Mouse (Mus musculus): ENCODE measurements around the gene Galntl5. TPM values are rescaled to one million over a fixed set of nuclear protein-coding genes. Genes with fewer than 3 reads are reported as not detected.

Galntl5 gene
- polyA plus RNA-seq (2015; fragmentation: Nextera tagmentation; extraction: Ambion mirVana) = not detected in 2 replicates

DNA sequence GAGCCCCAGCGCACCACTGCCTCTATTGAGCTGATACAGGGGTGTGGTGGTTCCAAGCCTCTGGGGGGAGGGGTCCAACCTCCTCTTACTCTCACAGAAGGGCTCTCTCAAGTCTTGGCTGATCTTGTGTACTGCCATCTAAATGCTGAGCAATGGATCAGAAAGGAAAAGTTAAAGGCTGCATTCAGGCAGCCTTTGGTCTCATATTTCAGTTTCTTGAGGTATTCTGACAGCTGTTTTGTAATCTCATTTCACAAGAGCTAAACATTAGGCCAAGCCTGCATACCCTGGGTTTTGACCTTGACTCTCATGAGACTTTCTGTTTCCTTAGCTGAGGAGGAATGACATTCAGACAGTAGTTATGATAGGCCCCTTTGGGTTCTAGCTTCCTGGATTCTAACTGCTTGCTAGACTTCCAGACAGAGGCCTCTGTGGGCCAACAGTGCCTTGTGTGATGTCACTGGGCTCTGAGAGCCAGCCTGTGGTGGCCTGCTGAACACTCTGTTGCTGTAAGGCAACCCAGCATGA is at the start of gene Galntl5:
Gene Galntl5 (plus strand): TSS at position 457 of the 528 bp plus-strand sequence.
- no peak within 1 kb of the TSS for H3K4me2 ChIP-seq (replicated peaks; ENCODE audit: low read depth)
- no peak for ATAC-seq (ENCODE audit: low FRiP score, low TSS enrichment)
- no peak for DNase-seq (ENCODE audit: low spot score)
- 83% methylated on average over 1 of the region's 1 CpGs for WGBS
- no peak within 1 kb of the TSS for H3K4me3 ChIP-seq (ENCODE audit: low read depth, low read length)
- H3K4me1 ChIP-seq (replicated peaks; ENCODE audit: control insufficient read depth, insufficient read depth) = no peaks in the 10 kb centered on the region
- no peaks in the 10 kb centered on the region for H3K9me3 ChIP-seq (ENCODE audit: control insufficient read depth, low read length)
- H3K36me3 ChIP-seq (ENCODE audit: control insufficient read depth, insufficient read depth, low read length) = no peaks in the 10 kb centered on the region
- H3K9ac ChIP-seq (ENCODE audit: low read length) = no peak within 1 kb of the TSS
- no peak within 1 kb of the TSS for H3K27ac ChIP-seq (replicated peaks)
- TF ChIP-seq CTCF (IDR thresholded peaks at IDR 0.05; ENCODE audit: low read depth) = no peak
- TF ChIP-seq EP300 (optimal IDR thresholded peaks at IDR 0.05) = no peak
- H3K27me3 ChIP-seq (ENCODE audit: control insufficient read depth, insufficient read depth, low read length) = no peaks in the 10 kb centered on the region

DNA sequence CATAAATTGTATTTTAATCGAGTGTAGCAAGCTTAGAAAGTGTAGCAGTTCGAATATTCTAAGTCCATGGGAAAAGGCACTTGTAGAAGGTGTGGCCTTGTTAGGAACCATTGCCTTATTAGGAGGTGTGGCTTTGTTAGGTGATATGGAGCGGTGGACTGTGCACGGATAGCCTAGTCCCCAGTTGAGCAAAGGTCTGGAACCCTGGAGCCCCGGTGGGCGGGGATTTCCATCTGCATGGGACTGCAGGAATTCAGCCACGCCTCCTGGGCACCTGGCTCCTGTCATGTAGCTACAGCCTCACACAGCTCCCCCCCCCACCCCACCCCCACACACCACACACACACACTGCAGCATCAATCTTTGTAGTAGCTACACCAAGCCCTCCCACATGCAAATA is 34.6 kb upstream of the Galntl5 start:
- no peak for TF ChIP-seq EP300 (optimal IDR thresholded peaks at IDR 0.05)
- no peak for DNase-seq (ENCODE audit: low spot score)
- Histone ChIP-seq H3K27me3 (ENCODE audit: control insufficient read depth, insufficient read depth, low read length) (no peaks in the 10 kb centered on the region), H3K4me3 (ENCODE audit: low read depth, low read length) (no peak overlapping the region), H3K36me3 (ENCODE audit: control insufficient read depth, insufficient read depth, low read length) (no peaks in the 10 kb centered on the region), H3K4me2 (replicated peaks; ENCODE audit: low read depth) (no peak overlapping the region), H3K9me3 (ENCODE audit: control insufficient read depth, low read length) (no peaks in the 10 kb centered on the region), H3K4me1 (replicated peaks; ENCODE audit: control insufficient read depth, insufficient read depth) (no peaks in the 10 kb centered on the region), H3K9ac (ENCODE audit: low read length) (no peak overlapping the region), H3K27ac (replicated peaks) (no peak overlapping the region)
- no peak for ATAC-seq (ENCODE audit: low FRiP score, low TSS enrichment)
- WGBS = 64% methylated on average over 7 of the region's 7 CpGs

DNA sequence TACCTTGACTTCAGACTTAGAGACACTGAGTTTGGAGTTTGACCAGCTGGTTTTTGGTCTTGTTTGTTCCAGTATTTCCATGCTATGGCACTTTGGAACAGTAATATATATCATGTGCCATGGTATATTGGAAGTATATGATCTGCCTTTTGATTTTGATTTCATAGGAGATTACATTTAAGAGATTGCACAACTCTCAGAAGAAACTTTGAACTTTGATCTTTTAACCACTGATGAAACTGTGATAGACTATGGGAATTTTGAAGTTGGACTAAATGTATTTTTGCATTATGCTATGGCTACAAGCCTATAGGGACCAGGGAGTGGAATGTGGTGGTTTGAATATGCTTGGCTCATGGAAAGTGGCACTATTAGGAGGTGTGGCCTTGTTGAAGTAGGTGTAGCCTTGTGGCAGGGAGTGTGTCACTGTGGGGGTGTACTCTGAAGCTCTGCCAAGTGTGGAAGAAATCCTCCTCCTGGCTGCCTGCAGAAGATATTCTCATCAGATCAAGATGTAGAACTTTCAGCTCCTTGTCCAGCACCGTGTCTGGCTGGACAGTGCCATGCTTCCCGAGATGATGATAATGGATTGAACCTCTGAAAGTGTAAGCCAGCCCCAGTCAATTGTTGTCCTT is 31.8 kb upstream of the Galntl5 start:
- WGBS = 77% methylated on average over 2 of the region's 2 CpGs
- ATAC-seq (ENCODE audit: low FRiP score, low TSS enrichment) = no peak
- Histone ChIP-seq H3K27ac (replicated peaks) (no peak overlapping the region), H3K4me2 (replicated peaks; ENCODE audit: low read depth) (no peak overlapping the region), H3K36me3 (ENCODE audit: control insufficient read depth, insufficient read depth, low read length) (no peaks in the 10 kb centered on the region), H3K9ac (ENCODE audit: low read length) (no peak overlapping the region), H3K9me3 (ENCODE audit: control insufficient read depth, low read length) (no peaks in the 10 kb centered on the region), H3K4me1 (replicated peaks; ENCODE audit: control insufficient read depth, insufficient read depth) (no peaks in the 10 kb centered on the region), H3K27me3 (ENCODE audit: control insufficient read depth, insufficient read depth, low read length) (no peaks in the 10 kb centered on the region), H3K4me3 (ENCODE audit: low read depth, low read length) (no peak overlapping the region)
- DNase-seq (ENCODE audit: low spot score) = no peak
- TF ChIP-seq EP300 (optimal IDR thresholded peaks at IDR 0.05) (no peak), CTCF (IDR thresholded peaks at IDR 0.05; ENCODE audit: low read depth) (no peak)

DNA sequence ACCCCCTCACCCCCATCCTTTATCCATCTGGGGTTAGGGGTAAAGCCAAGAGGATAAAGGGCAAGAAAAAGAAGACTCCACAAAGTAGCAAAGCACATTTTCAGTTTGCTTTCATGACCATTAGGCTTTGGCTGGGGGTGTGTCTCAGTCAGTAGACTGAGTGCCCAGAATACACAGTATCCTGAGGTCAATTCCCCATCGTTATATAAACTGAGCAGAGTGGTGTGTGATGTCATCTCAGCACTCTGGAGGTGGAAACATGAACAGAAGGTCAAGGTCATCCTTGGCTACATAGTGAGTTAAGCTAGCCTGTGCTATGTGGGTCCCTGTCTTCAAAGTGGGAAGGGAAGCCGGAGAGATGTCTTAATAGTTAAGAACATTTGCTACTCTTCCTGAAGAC is 27.8 kb upstream of the Galntl5 start:
- DNase-seq (ENCODE audit: low spot score) = no peak
- H3K27ac ChIP-seq (replicated peaks) = no peak overlapping the region

DNA sequence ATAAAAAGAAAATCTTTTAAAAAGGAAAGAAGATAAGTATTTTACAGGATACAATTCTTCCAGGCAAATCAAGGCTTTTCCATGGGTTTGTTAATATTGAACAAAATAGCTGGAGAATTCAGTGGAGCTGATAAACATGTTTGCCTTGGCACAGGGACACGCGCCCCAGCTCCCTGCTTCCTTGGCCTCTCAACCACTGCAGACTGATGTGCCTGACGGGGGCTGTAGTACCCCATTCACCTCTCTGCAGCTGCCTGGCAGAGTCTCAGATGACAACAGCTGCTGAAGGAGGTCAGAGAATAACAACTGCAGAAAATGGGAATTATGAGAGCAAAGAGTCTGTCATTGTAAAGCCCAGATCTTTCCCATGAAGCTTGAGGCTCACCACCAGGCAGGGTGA is 27.3 kb upstream of the Galntl5 start:
- Histone ChIP-seq H3K27ac (replicated peaks) (no peak overlapping the region), H3K9ac (ENCODE audit: low read length) (no peak overlapping the region), H3K9me3 (ENCODE audit: control insufficient read depth, low read length) (no peaks in the 10 kb centered on the region), H3K4me1 (replicated peaks; ENCODE audit: control insufficient read depth, insufficient read depth) (no peaks in the 10 kb centered on the region), H3K36me3 (ENCODE audit: control insufficient read depth, insufficient read depth, low read length) (no peaks in the 10 kb centered on the region), H3K27me3 (ENCODE audit: control insufficient read depth, insufficient read depth, low read length) (no peaks in the 10 kb centered on the region), H3K4me2 (replicated peaks; ENCODE audit: low read depth) (no peak overlapping the region), H3K4me3 (ENCODE audit: low read depth, low read length) (no peak overlapping the region)
- TF ChIP-seq CTCF (IDR thresholded peaks at IDR 0.05; ENCODE audit: low read depth) = no peak
- ATAC-seq (ENCODE audit: low FRiP score, low TSS enrichment) (no peak), DNase-seq (ENCODE audit: low spot score) (peak; percentile 34)
- WGBS = 44% methylated on average over 3 of the region's 3 CpGs

More for the DNA sequence above, 27.8 kb upstream of the Galntl5 start:
- H3K27me3 ChIP-seq (ENCODE audit: control insufficient read depth, insufficient read depth, low read length) = no peaks in the 10 kb centered on the region
- no peaks in the 10 kb centered on the region for H3K4me1 ChIP-seq (replicated peaks; ENCODE audit: control insufficient read depth, insufficient read depth)
- H3K9me3 ChIP-seq (ENCODE audit: control insufficient read depth, low read length) = no peaks in the 10 kb centered on the region
- no peak overlapping the region for H3K9ac ChIP-seq (ENCODE audit: low read length)
- no peak overlapping the region for H3K4me2 ChIP-seq (replicated peaks; ENCODE audit: low read depth)
- TF ChIP-seq EP300 (optimal IDR thresholded peaks at IDR 0.05) = no peak
- TF ChIP-seq CTCF (IDR thresholded peaks at IDR 0.05; ENCODE audit: low read depth) = no peak
- H3K36me3 ChIP-seq (ENCODE audit: control insufficient read depth, insufficient read depth, low read length) = no peaks in the 10 kb centered on the region
- WGBS = 76% methylated on average over 2 of the region's 2 CpGs
- H3K4me3 ChIP-seq (ENCODE audit: low read depth, low read length) = no peak overlapping the region
- no peak; the same call in 1 of the 2 replicates for ATAC-seq (ENCODE audit: low FRiP score, low TSS enrichment)

DNA sequence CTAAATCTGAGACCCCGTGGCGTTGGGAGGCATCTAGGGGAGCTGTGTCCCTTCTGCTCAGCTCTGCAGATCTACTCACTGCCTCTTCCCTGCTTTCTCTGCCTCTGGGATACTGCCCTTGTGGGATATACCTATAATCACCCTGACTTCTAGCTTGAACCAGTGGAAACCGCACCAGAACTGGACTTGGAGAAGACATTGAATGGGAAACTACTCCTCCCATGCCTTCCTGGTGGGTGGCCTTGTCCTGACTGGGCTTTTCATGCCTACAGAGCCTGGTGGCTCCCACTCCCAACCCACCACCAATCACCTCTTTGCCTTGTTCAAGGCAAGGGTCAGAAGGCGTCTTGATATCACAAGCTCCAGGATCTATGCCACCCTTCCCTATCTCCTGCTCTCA is 26.4 kb upstream of the Galntl5 start:
- DNase-seq (ENCODE audit: low spot score) (no peak), ATAC-seq (ENCODE audit: low FRiP score, low TSS enrichment) (no peak)
- no peak for TF ChIP-seq EP300 (optimal IDR thresholded peaks at IDR 0.05)
- TF ChIP-seq CTCF (IDR thresholded peaks at IDR 0.05; ENCODE audit: low read depth) = no peak
- 82% methylated on average over 4 of the region's 4 CpGs for WGBS
- no peaks in the 10 kb centered on the region for H3K36me3 ChIP-seq (ENCODE audit: control insufficient read depth, insufficient read depth, low read length)
- no peaks in the 10 kb centered on the region for H3K4me1 ChIP-seq (replicated peaks; ENCODE audit: control insufficient read depth, insufficient read depth)
- no peak overlapping the region for H3K27ac ChIP-seq (replicated peaks)
- no peaks in the 10 kb centered on the region for H3K9me3 ChIP-seq (ENCODE audit: control insufficient read depth, low read length)
- H3K4me2 ChIP-seq (replicated peaks; ENCODE audit: low read depth) = no peak overlapping the region
- H3K9ac ChIP-seq (ENCODE audit: low read length) = no peak overlapping the region
- H3K27me3 ChIP-seq (ENCODE audit: control insufficient read depth, insufficient read depth, low read length) = no peaks in the 10 kb centered on the region
- no peak overlapping the region for H3K4me3 ChIP-seq (ENCODE audit: low read depth, low read length)

Data from stomach, postnatal 0 days (tissue).